Mouse (Mus musculus) MN1 (cell line): ENCODE results near the gene Tmem120a.

ENCODE experiments used
- DNase-seq: peaks from one replicate; pipeline ENCODE4 v3.0.0-alpha.2; 2016; ENCODE audit warnings: low spot score

Tmem120a gene

GRCm38 (mm10) chr5:135709716-135710115 is 34.5 kb downstream of the Tmem120a start:
- no peak for DNase-seq

- no peak for DNase-seq
Observed at GRCm38 (mm10) chr5:135707855-135708254, 36.4 kb downstream of the Tmem120a start.

DNA sequence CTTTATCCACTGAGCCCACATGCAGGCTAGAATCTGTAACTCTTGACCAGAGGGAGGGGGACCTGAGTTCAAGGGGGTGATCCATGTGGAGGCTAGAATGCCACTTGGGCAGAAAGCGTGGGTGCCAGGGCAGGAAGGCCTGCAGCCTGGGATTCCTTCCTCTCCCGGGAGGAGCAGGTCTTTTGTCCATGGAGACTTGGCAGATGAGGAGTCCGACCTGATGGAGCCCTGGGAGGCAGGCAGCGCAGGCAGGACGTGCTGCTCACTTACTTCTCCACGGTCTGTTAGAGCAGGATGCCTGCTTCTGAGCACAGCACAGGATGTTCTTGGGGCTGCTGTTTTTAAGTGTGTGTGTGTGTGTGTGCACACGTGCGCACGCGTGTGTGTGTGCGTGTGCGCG is 37.2 kb downstream of the Tmem120a start:
- no peak for DNase-seq

DNA sequence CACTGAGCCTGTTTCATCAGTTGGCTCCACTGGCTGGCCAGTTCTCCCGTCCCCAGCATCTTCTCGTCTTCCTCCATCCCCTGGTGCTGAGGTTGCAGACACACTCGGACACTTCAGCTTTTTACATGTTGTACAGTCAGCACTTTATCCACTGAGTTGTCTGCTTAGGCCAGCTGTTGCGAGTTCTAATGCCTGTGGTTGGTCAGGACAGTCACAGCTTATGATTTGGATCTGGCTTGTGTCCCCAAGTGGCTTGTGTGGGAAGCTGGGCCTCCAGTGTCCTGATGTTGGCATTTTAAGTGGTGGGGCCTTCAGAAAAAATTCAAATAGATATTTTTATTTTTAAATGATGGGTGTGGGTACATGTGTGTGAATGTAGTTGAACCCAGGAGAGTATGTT is 38.9 kb downstream of the Tmem120a start:
- no peak for DNase-seq

DNA sequence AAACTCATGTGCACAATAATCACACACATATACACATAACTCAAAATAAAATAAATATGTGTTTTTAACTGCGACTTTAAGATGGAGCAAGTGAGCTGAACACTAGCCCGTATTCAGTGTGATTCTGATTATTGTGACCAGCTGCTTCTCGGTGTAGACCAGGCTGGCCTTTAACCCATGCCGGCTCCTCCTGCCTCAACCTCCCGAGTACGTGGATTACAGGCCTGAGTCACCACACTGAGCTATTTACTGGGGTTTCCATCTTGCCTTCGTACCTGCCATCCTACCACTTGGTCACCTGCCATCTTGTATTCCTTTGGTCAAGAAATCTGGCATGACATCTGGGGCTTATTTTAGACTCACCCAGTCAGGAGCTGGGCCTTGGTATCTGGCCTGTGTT is 40.8 kb downstream of the Tmem120a start:
- no peak for DNase-seq

GRCm38 (mm10) chr5:135702682-135703192 is 41.5 kb downstream of the Tmem120a start:
- peak; percentile 44 for DNase-seq

GRCm38 (mm10) chr5:135702190-135702589 is 42.1 kb downstream of the Tmem120a start:
- no peak for DNase-seq

- DNase-seq = no peak
Observed at GRCm38 (mm10) chr5:135701601-135702000, 42.6 kb downstream of the Tmem120a start.

GRCm38 (mm10) chr5:135697711-135698111 is 46.5 kb downstream of the Tmem120a start:
- peak; percentile 81 for DNase-seq

GRCm38 (mm10) chr5:135695277-135695721 is 48.9 kb downstream of the Tmem120a start:
- DNase-seq = no peak

- DNase-seq = no peak
Observed at GRCm38 (mm10) chr5:135693281-135693853, 50.9 kb downstream of the Tmem120a start.

DNA sequence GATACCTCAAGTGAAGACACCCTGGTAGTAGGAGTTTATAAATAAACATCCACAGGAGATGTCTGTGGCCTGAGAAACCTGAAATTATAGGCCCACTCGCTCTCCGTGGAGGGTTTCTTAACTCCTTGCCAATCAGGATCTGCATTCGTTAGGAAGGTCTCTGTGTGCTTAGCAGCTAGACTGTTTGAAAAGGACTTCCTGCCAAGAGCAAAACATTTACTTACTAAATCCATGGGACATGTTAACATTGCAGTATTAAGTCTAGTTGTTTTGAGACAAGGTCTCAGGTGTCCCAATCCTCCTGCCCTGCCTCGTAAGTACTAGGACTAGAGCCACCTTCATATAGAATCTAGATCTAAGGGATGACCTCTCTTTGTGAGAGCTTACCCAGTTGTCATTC is 53.0 kb downstream of the Tmem120a start:
- no peak for DNase-seq

- DNase-seq = no peak
Observed at GRCm38 (mm10) chr5:135690401-135690800, 53.8 kb downstream of the Tmem120a start.
